Mouse (Mus musculus) testis, postnatal 14 days (tissue): Measurements from ENCODE around the gene Ywhaq.
"Not testable (repeated sequence)": the region's sequence is repeated elsewhere in the genome, so short reads cannot be mapped to it uniquely, and the experiment has no call there.

ENCODE experiments used
- DNase-seq: peaks from one replicate; pipeline ENCODE4 v3.0.0; 2021; ENCODE audit warnings: low spot score

Ywhaq gene

GRCm38 (mm10) chr12:21409651-21410050 lies 7.8 kb downstream of the Ywhaq start:
- DNase-seq = no peak

GRCm38 (mm10) chr12:21408789-21409367 lies 8.6 kb downstream of the Ywhaq start:
- DNase-seq = no peak

GRCm38 (mm10) chr12:21402771-21403170 lies 14.7 kb downstream of the Ywhaq start:
- no peak for DNase-seq

- DNase-seq = no peak
Observed at GRCm38 (mm10) chr12:21386201-21386600, 31.2 kb downstream of the Ywhaq start.

- DNase-seq = not testable (repeated sequence)
Observed at GRCm38 (mm10) chr12:21378765-21379346, 38.6 kb downstream of the Ywhaq start.

- no peak for DNase-seq
Observed at GRCm38 (mm10) chr12:21375376-21376157, 41.9 kb downstream of the Ywhaq start.

- DNase-seq = no peak
Observed at GRCm38 (mm10) chr12:21373820-21374475, 43.5 kb downstream of the Ywhaq start.

- DNase-seq = peak; percentile 95
Observed at GRCm38 (mm10) chr12:21373100-21373819, 44.2 kb downstream of the Ywhaq start, which contains the start of gene Adam17. Gene Adam17 (minus strand): TSS chr12:21373632.

GRCm38 (mm10) chr12:21370035-21370611 lies 47.3 kb downstream of the Ywhaq start:
- DNase-seq = no peak

- DNase-seq = no peak
Observed at GRCm38 (mm10) chr12:21369087-21369410, 48.4 kb downstream of the Ywhaq start.

GRCm38 (mm10) chr12:21368376-21369086 lies 48.9 kb downstream of the Ywhaq start:
- peak; percentile 35 for DNase-seq

- no peak for DNase-seq
Observed at GRCm38 (mm10) chr12:21364624-21365435, 52.6 kb downstream of the Ywhaq start.

GRCm38 (mm10) chr12:21363195-21363594 lies 54.2 kb downstream of the Ywhaq start:
- DNase-seq = no peak

GRCm38 (mm10) chr12:21362686-21363085 lies 54.8 kb downstream of the Ywhaq start:
- no peak for DNase-seq

- DNase-seq = no peak
Observed at GRCm38 (mm10) chr12:21353681-21354080, 63.8 kb downstream of the Ywhaq start.

GRCm38 (mm10) chr12:21350113-21350876 lies 67.1 kb downstream of the Ywhaq start:
- no peak for DNase-seq

- DNase-seq = no peak
Observed at GRCm38 (mm10) chr12:21346972-21347371, 70.5 kb downstream of the Ywhaq start.

GRCm38 (mm10) chr12:21340674-21341073 lies 76.8 kb downstream of the Ywhaq start:
- no peak for DNase-seq
